Mouse (Mus musculus) MEL (cell line): ENCODE data around the gene Marveld3. TPM values are rescaled to one million over a fixed set of nuclear protein-coding genes. Genes with fewer than 3 reads are reported as not detected.
A peak's percentile ranks its signal among the peaks of the same experiment; 100 is the strongest.

Experiments
- DNase-seq: peaks from one replicate; pipeline ENCODE4 v3.0.0; 2011; ENCODE audit warnings: low read depth, low spot score
- H3K27ac ChIP-seq: 2 replicates; pipeline ENCODE4 v1.5.1; 2012; ENCODE audit warnings: low read depth, mild to moderate bottlenecking, control low read depth, low read length, moderate library complexity; ENCODE audit not compliant: control insufficient read depth
- H3K27me3 ChIP-seq, 2 experiments: fragments of 150-350 bp in 1 of 2; sonication (generic) in 1 of 2; 2 replicates each; pipeline ENCODE4 v1.6.1; 2012; ENCODE audit warnings: low read length in 2 of 2, mild to moderate bottlenecking in 2 of 2, improper control_type of control experiment in 1 of 2, moderate library complexity in 1 of 2; ENCODE audit not compliant: insufficient read depth in 2 of 2, control insufficient read depth in 1 of 2
- H3K36me3 ChIP-seq, 2 experiments: 2 replicates each; pipeline ENCODE4 v1.6.1; 2012 to 2014; ENCODE audit warnings: low read length in 2 of 2, improper control_type of control experiment in 1 of 2, inconsistent platforms in 1 of 2, mild to moderate bottlenecking in 1 of 2; ENCODE audit not compliant: insufficient read depth in 2 of 2, control insufficient read depth in 1 of 2
- H3K4me1 ChIP-seq, 2 experiments: fragments of 150-350 bp in 1 of 2; sonication (generic) in 1 of 2; 2 replicates each; pipeline ENCODE4 v1.6.1; 2012; ENCODE audit warnings: low read length in 2 of 2, improper control_type of control experiment in 1 of 2, mild to moderate bottlenecking in 1 of 2; ENCODE audit not compliant: insufficient read depth in 2 of 2, control insufficient read depth in 1 of 2
- H3K4me3 ChIP-seq, 2 experiments: fragments of 150-350 bp in 1 of 2; sonication (generic) in 1 of 2; 2 replicates each; pipeline ENCODE4 v1.5.1; 2012; ENCODE audit warnings: low read depth in 2 of 2, low read length in 2 of 2, mild to moderate bottlenecking in 2 of 2, moderate library complexity in 2 of 2, control low read depth in 1 of 2, improper control_type of control experiment in 1 of 2; ENCODE audit not compliant: control insufficient read depth in 1 of 2, insufficient read depth in 1 of 2
- H3K79me2 ChIP-seq: 2 replicates; pipeline ENCODE4 v1.6.1; 2012; ENCODE audit warnings: mild to moderate bottlenecking, low read length, moderate library complexity; ENCODE audit not compliant: control insufficient read depth, poor library complexity, insufficient read depth
- H3K9ac ChIP-seq: 2 replicates; pipeline ENCODE4 v1.6.1; 2012; ENCODE audit warnings: low read depth, mild to moderate bottlenecking, control low read depth, low read length, moderate library complexity; ENCODE audit not compliant: control insufficient read depth, poor library complexity, severe bottlenecking
- H3K9me3 ChIP-seq: fragments of 150-350 bp; sonication (generic); replicated peaks from 2 replicates; pipeline ENCODE4 v1.6.1; 2012; ENCODE audit warnings: mild to moderate bottlenecking, low read length, improper control_type of control experiment, moderate library complexity; ENCODE audit not compliant: insufficient read depth
- CTCF ChIP-seq, 3 experiments: IDR thresholded peaks in 2 of 3; conservative IDR thresholded peaks in 1 of 3; 2 replicates each; pipeline ENCODE4 v1.5.1; 2011 to 2012; ENCODE audit warnings: low read length in 3 of 3, low read depth in 2 of 3, mild to moderate bottlenecking in 2 of 3, improper control_type of control experiment in 1 of 3, inconsistent platforms in 1 of 3, mixed read lengths in 1 of 3, moderate library complexity in 1 of 3; ENCODE audit not compliant: control insufficient read depth in 1 of 3, insufficient read depth in 1 of 3, poor library complexity in 1 of 3, severe bottlenecking in 1 of 3
- ELF1 ChIP-seq: IDR thresholded peaks from 2 replicates; pipeline ENCODE4 v1.6.1; 2014; ENCODE audit warnings: low read depth, mild to moderate bottlenecking, inconsistent platforms, low read length, improper control_type of control experiment, moderate library complexity
- EP300 ChIP-seq, 2 experiments: IDR thresholded peaks; 2 replicates each; pipeline ENCODE4 v1.6.1; 2011; ENCODE audit warnings: improper control_type of control experiment in 2 of 2, low read length in 2 of 2, low read depth in 1 of 2, mild to moderate bottlenecking in 1 of 2
- GABPA ChIP-seq: IDR thresholded peaks from 2 replicates; pipeline ENCODE4 v1.6.1; 2012; ENCODE audit warnings: low read depth, mild to moderate bottlenecking, inconsistent platforms, low read length, improper control_type of control experiment, moderate library complexity
- JUND ChIP-seq: IDR thresholded peaks from 2 replicates; pipeline ENCODE4 v1.6.1; 2011; ENCODE audit warnings: low read depth, mild to moderate bottlenecking, improper control_type of control experiment, low read length
- MAZ ChIP-seq: IDR thresholded peaks from 2 replicates; pipeline ENCODE4 v1.6.1; 2012; ENCODE audit warnings: low read depth, mild to moderate bottlenecking, inconsistent platforms, low read length, improper control_type of control experiment
- MEF2A ChIP-seq: IDR thresholded peaks from 2 replicates; pipeline ENCODE4 v1.6.1; 2014; ENCODE audit warnings: low read depth, mild to moderate bottlenecking, inconsistent platforms, low read length, improper control_type of control experiment; ENCODE audit not compliant: poor library complexity, insufficient replicate concordance, severe bottlenecking; ENCODE audit errors: extremely low read depth
- NELFE ChIP-seq: IDR thresholded peaks from 2 replicates; pipeline ENCODE4 v1.6.1; 2011; ENCODE audit warnings: low read depth, low read length, improper control_type of control experiment
- NRF1 ChIP-seq: IDR thresholded peaks from 2 replicates; pipeline ENCODE4 v1.6.1; 2014; ENCODE audit warnings: low read depth, mild to moderate bottlenecking, inconsistent platforms, low read length, improper control_type of control experiment, moderate library complexity; ENCODE audit not compliant: poor library complexity, insufficient read depth, severe bottlenecking
- POLR2AphosphoS2 ChIP-seq: IDR thresholded peaks from 2 replicates; pipeline ENCODE4 v1.6.1; 2011; ENCODE audit warnings: low read length, improper control_type of control experiment
- POLR2AphosphoS5 ChIP-seq: IDR thresholded peaks from 2 replicates; pipeline ENCODE4 v1.6.1; 2012; ENCODE audit warnings: low read depth, borderline replicate concordance, mild to moderate bottlenecking, inconsistent platforms, low read length, moderate library complexity, mixed read lengths
- SMC3 ChIP-seq: IDR thresholded peaks from 2 replicates; pipeline ENCODE4 v1.6.1; 2011; ENCODE audit warnings: low read depth, low read length, improper control_type of control experiment
- TBP ChIP-seq: IDR thresholded peaks from 2 replicates; pipeline ENCODE4 v1.8.0; 2011; ENCODE audit warnings: low read depth, low read length, improper control_type of control experiment
- TCF12 ChIP-seq: IDR thresholded peaks from 2 replicates; pipeline ENCODE4 v1.6.1; 2014; ENCODE audit warnings: low read depth, mild to moderate bottlenecking, inconsistent platforms, low read length, improper control_type of control experiment, moderate library complexity
- UBTF ChIP-seq: IDR thresholded peaks from 2 replicates; pipeline ENCODE4 v1.6.1; 2012; ENCODE audit warnings: low read depth, mild to moderate bottlenecking, inconsistent platforms, low read length, improper control_type of control experiment, moderate library complexity, borderline replicate concordance; ENCODE audit not compliant: insufficient read depth
- USF1 ChIP-seq: IDR thresholded peaks from 2 replicates; pipeline ENCODE4 v1.6.1; 2014; ENCODE audit warnings: low read depth, mild to moderate bottlenecking, inconsistent platforms, low read length, improper control_type of control experiment, moderate library complexity
- polyA plus RNA-seq, 2 experiments: library from polyadenylated mRNA; stranded (reverse) in 1 of 2; unstranded in 1 of 2; fragments of >175 nt in 1 of 2; fragments of >200 nt in 1 of 2; gene quantifications; 2 replicates each; pipeline versions ENCODE4 v1.2.1 to v1.2.4; 2012; ENCODE audit warnings: low replicate concordance in 2 of 2, low read depth in 1 of 2; ENCODE audit not compliant: insufficient read length in 2 of 2, insufficient read depth in 1 of 2, missing spikeins in 1 of 2
- total RNA-seq: library from RNA; depleted of rRNA; stranded (reverse); fragments of 300-350 nt; gene quantifications from 2 replicates; pipeline ENCODE4 v1.2.3, GENCODE M21; 2012

The Marveld3 gene
- total and polyA plus RNA-seq, 3 experiments = not detected

DNA sequence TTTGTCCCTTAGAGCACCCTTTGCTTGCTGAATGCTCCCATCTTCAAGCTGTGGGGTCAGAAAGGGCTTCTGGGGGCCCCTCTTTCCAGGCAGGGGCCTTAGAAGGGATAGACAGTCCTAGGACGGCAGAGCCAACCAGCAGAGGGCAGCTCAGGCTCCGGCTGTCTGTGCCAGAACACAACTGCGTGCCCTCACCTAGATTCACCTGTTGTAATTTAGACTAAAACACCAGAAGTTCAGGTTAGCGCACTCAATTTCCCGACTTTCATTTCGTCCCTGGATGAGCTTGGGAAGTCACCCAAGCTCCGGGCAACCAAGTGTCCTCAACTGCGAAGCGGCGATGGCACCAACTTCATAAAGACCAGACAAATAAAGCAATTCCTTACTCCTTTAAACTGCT lies 6.8 kb upstream of the Marveld3 start:
- H3K9me3 ChIP-seq = no peaks in the 10 kb centered on the region
- no peaks in the 10 kb centered on the region for H3K79me2 ChIP-seq
- no peak for DNase-seq
- H3K9ac ChIP-seq = no peak overlapping the region
- no peaks in the 10 kb centered on the region for H3K4me1 ChIP-seq
- no peaks in the 10 kb centered on the region for H3K36me3 ChIP-seq
- no peak for TF ChIP-seq NRF1
- peak in 1 of 3 experiments; percentile 27; a peak in 2 of 6 replicates for TF ChIP-seq CTCF (IDR thresholded peaks at IDR 0.05 in 2 of 3, conservative IDR thresholded peaks at IDR 0.05 in 1 of 3; ENCODE audit: control insufficient read depth in 1 of 3, insufficient read depth in 1 of 3, low read depth in 2 of 3, low read length in 3 of 3, poor library complexity in 1 of 3, severe bottlenecking in 1 of 3)
- no peak for TF ChIP-seq NELFE
- TF ChIP-seq, all 39 proteins: peak for 1
- no peaks in the 10 kb centered on the region for H3K27me3 ChIP-seq
- no peak overlapping the region for H3K27ac ChIP-seq
- no peak overlapping the region for H3K4me3 ChIP-seq

DNA sequence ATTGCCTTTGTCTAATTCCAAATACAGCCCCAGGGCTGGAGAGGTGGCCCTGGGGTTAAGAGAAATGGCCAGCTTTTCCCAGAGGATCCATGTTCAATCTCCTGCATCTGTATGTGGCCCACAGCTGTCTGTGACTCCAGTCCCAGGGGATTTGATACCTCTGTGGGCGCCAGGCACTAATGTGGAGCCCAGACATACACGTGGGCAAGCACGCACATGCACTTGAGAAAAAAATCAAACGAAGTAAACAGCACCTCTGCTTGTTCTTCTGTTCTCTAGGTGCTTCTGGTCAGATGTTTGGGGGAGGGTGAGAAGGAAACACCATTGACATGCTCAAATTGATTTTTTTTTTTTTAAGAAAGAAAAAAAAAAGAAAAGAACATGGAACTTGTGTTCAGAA lies 2.1 kb upstream of the Marveld3 start:
- Histone ChIP-seq H3K27ac (no peak overlapping the region), H3K79me2 (no peaks in the 10 kb centered on the region), H3K4me3 (no peak overlapping the region), H3K9me3 (no peaks in the 10 kb centered on the region), H3K4me1 (peaks cover 0 to 13% of the 10 kb centered on the region in 2 experiments; a peak in 2 of 4 replicates), H3K9ac (no peak overlapping the region), H3K36me3 (peaks cover 0 to 8% of the 10 kb centered on the region in 2 experiments; a peak in 2 of 4 replicates), H3K27me3 (no peaks in the 10 kb centered on the region)
- DNase-seq = no peak
- TF ChIP-seq POLR2AphosphoS2 (no peak), MEF2A (no peak), POLR2AphosphoS5 (no peak), GABPA (no peak), MAZ (no peak), TCF12 (no peak), UBTF (no peak), JUND (no peak), TBP (no peak), SMC3 (no peak), USF1 (no peak)

GRCm38 (mm10) chr8:109963421-109963820 lies 1.4 kb upstream of the Marveld3 start:
- no peaks in the 10 kb centered on the region for H3K79me2 ChIP-seq
- H3K27me3 ChIP-seq = no peaks in the 10 kb centered on the region

More at GRCm38 (mm10) chr8:109963421-109963820, 1.4 kb upstream of the Marveld3 start:
- TF ChIP-seq EP300 (IDR thresholded peaks at IDR 0.05; ENCODE audit: low read depth in 1 of 2, low read length in 2 of 2) (0 out of 4 replicates have a peak, but pooled peaks of 1 of the 2 experiments have one; percentile 15), ELF1 (no peak)
- peak; percentile 23 for DNase-seq
- H3K27ac ChIP-seq = no peak overlapping the region
- peaks cover 0 to 8% of the 10 kb centered on the region in 2 experiments; a peak in 2 of 4 replicates for H3K36me3 ChIP-seq
- no peaks in the 10 kb centered on the region for H3K9me3 ChIP-seq
- no peak overlapping the region for H3K4me3 ChIP-seq
- H3K9ac ChIP-seq = no peak overlapping the region
- H3K4me1 ChIP-seq = peaks cover 0 to 13% of the 10 kb centered on the region in 2 experiments; a peak in 2 of 4 replicates
